Mouse (Mus musculus): ENCODE data around the gene Ttll12. TPM values are rescaled to one million over a fixed set of nuclear protein-coding genes. Genes with fewer than 3 reads are reported as not detected.
A peak's percentile ranks its signal among the peaks of the same experiment; 100 is the strongest.

Gene Ttll12
- total and polyA plus RNA-seq, 2 experiments from 2014 or later = 7.8 to 15.9 TPM

DNA sequence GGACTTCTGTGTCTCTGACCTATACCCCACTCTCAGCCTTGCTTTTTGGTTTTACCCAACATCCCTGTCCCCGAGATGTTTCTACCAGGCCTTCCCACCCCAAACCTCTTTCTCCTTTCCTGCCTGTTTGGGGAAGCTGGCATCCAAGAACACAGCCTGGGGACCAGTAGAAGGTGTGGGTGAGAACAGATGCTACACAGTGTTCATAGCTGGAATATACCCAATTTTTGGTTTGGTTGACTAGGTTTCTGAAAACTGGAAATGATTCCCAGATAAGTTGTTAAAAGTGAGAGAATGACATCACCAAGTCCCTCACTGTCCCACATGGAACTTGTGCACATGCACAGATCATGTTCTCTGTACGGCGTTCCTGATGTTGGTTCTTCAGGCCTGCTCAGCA lies 20.3 kb upstream of the Ttll12 start:
- no peak overlapping the region for H3K4me2 ChIP-seq (ENCODE audit: low read depth, low read length)
- no peak for TF ChIP-seq CTCF (IDR thresholded peaks at IDR 0.05; ENCODE audit: low read depth)
- no peak for TF ChIP-seq EP300 (IDR thresholded peaks at IDR 0.05; ENCODE audit: low read depth)
- H3K4me3 ChIP-seq (ENCODE audit: low read depth, low read length) = no peak overlapping the region
- no peaks in the 10 kb centered on the region for H3K4me1 ChIP-seq (ENCODE audit: control insufficient read depth, insufficient read depth)
- no peak overlapping the region for H3K27ac ChIP-seq (ENCODE audit: low read depth)
- H3K27me3 ChIP-seq (ENCODE audit: control insufficient read depth, insufficient read depth, low read length) = no peaks in the 10 kb centered on the region
- H3K36me3 ChIP-seq (replicated peaks; ENCODE audit: control insufficient read depth, insufficient read depth, low read length) = no peaks in the 10 kb centered on the region
- no peak overlapping the region for H3K9ac ChIP-seq (replicated peaks; ENCODE audit: low read depth, low read length)
- H3K9me3 ChIP-seq (replicated peaks; ENCODE audit: control insufficient read depth, low read length) = no peaks in the 10 kb centered on the region
- DNase-seq (ENCODE audit: low spot score) = no peak
- 89% methylated on average over 3 of the region's 3 CpGs for WGBS
- ATAC-seq (ENCODE audit: insufficient read depth, low read depth) = no peak

DNA sequence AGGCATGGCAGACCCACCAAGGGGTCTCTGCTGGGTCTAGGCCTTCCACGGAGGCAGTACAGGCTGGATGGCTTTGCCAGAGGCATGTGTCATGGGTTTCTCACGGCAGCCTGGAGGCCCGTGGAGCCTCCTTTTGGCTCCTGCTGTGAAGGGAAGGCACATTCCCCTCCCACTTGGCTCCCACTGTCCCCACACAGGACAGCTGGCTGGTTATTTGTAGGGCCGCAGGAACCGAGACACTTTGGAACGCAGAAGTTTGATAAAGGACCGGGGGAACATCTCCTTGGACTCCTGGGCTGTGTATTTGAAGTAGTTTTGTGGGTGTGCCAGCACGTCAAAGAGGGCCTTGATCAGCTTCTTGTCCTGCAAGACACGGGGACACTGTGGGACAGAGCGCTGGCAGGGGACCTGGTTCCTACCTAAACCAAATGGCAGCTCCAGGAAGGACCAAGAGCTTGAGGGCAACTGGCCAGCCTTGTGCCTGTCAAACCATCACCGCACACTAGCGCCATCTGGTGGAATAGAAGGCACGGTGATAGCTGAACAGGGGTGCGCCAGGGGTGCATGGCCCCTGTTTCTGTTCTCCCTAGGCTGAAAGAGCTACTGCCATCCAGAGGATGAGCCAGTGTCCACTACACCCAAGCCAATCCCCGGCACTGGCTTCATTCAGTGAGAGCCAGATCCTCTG lies 12.3 kb upstream of the Ttll12 start:
- 41% methylated on average over 15 of the region's 15 CpGs for WGBS
- H3K9ac ChIP-seq (replicated peaks; ENCODE audit: low read depth, low read length) = no peak overlapping the region
- H3K27ac ChIP-seq (ENCODE audit: low read depth) = no peak overlapping the region
- DNase-seq (ENCODE audit: low spot score) (peak; percentile 79), ATAC-seq (ENCODE audit: insufficient read depth, low read depth) (peak; percentile 57; the same call in 1 of the 2 replicates)
- no peaks in the 10 kb centered on the region for H3K9me3 ChIP-seq (replicated peaks; ENCODE audit: control insufficient read depth, low read length)
- H3K36me3 ChIP-seq (replicated peaks; ENCODE audit: control insufficient read depth, insufficient read depth, low read length) = no peaks in the 10 kb centered on the region
- TF ChIP-seq CTCF (IDR thresholded peaks at IDR 0.05; ENCODE audit: low read depth) = peak; percentile 87
- TF ChIP-seq EP300 (IDR thresholded peaks at IDR 0.05; ENCODE audit: low read depth) = no peak
- 0 out of 2 replicates have a peak, but pooled peaks cover 5% of the 10 kb centered on the region for H3K4me1 ChIP-seq (ENCODE audit: control insufficient read depth, insufficient read depth)
- no peak overlapping the region for H3K4me3 ChIP-seq (ENCODE audit: low read depth, low read length)
- H3K27me3 ChIP-seq (ENCODE audit: control insufficient read depth, insufficient read depth, low read length) = no peaks in the 10 kb centered on the region
- no peak overlapping the region for H3K4me2 ChIP-seq (ENCODE audit: low read depth, low read length)

DNA sequence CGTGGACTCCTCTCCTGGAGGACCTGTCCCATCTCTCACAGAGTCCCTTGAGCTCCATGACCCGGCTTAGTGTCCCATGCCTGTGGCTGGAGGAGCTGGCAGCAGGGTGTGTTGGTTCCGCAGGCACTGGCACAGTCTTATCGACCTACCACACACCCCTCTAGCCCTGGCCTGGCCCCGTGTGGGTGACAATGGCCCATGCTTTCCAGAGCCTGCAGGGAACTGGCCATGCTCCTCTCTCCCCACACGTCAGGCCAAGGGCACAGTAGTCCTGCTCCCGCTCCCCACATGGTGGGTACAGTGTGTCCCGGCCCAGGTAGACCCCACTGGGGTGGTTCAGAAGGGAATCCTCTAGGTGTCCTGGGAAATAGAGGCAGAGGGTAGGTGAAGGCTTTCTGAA lies 11.7 kb upstream of the Ttll12 start:
- Histone ChIP-seq H3K9ac (replicated peaks; ENCODE audit: low read depth, low read length) (no peak overlapping the region), H3K9me3 (replicated peaks; ENCODE audit: control insufficient read depth, low read length) (no peaks in the 10 kb centered on the region), H3K4me1 (ENCODE audit: control insufficient read depth, insufficient read depth) (0 out of 2 replicates have a peak, but pooled peaks cover 5% of the 10 kb centered on the region), H3K4me3 (ENCODE audit: low read depth, low read length) (no peak overlapping the region), H3K4me2 (ENCODE audit: low read depth, low read length) (no peak overlapping the region), H3K27ac (ENCODE audit: low read depth) (no peak overlapping the region), H3K27me3 (ENCODE audit: control insufficient read depth, insufficient read depth, low read length) (no peaks in the 10 kb centered on the region), H3K36me3 (replicated peaks; ENCODE audit: control insufficient read depth, insufficient read depth, low read length) (no peaks in the 10 kb centered on the region)
- 83% methylated on average over 8 of the region's 8 CpGs for WGBS
- TF ChIP-seq CTCF (IDR thresholded peaks at IDR 0.05; ENCODE audit: low read depth) = no peak
- no peak for ATAC-seq (ENCODE audit: insufficient read depth, low read depth)
- no peak for DNase-seq (ENCODE audit: low spot score)

DNA sequence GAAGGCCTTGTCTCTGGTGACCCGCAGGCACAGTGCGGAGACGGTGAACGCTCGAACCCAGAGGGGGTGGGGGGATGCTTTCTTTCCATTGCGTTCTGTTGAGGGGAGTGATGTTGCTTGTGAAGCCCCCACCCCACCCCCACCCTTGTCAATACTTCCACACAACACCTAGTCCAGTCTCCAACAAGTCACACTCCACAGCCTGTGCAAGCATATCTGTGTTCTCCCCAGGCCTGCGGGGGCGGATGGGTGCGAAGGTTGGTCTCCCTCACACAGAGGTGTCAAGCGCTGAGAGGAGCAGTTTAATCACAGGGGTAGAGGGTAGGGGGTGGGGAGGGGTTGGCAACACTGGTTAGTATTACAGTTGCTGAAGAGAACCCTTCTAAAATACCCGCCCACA lies 11.3 kb upstream of the Ttll12 start:
- no peaks in the 10 kb centered on the region for H3K27me3 ChIP-seq (ENCODE audit: control insufficient read depth, insufficient read depth, low read length)
- ATAC-seq (ENCODE audit: insufficient read depth, low read depth) (no peak), DNase-seq (ENCODE audit: low spot score) (no peak)
- H3K27ac ChIP-seq (ENCODE audit: low read depth) = no peak overlapping the region
- H3K36me3 ChIP-seq (replicated peaks; ENCODE audit: control insufficient read depth, insufficient read depth, low read length) = no peaks in the 10 kb centered on the region
- H3K9ac ChIP-seq (replicated peaks; ENCODE audit: low read depth, low read length) = no peak overlapping the region
- no peak overlapping the region for H3K4me2 ChIP-seq (ENCODE audit: low read depth, low read length)
- H3K4me3 ChIP-seq (ENCODE audit: low read depth, low read length) = no peak overlapping the region
- H3K9me3 ChIP-seq (replicated peaks; ENCODE audit: control insufficient read depth, low read length) = no peaks in the 10 kb centered on the region
- TF ChIP-seq EP300 (IDR thresholded peaks at IDR 0.05; ENCODE audit: low read depth) (no peak), CTCF (IDR thresholded peaks at IDR 0.05; ENCODE audit: low read depth) (no peak)
- 79% methylated on average over 11 of the region's 11 CpGs for WGBS
- 0 out of 2 replicates have a peak, but pooled peaks cover 5% of the 10 kb centered on the region for H3K4me1 ChIP-seq (ENCODE audit: control insufficient read depth, insufficient read depth)

DNA sequence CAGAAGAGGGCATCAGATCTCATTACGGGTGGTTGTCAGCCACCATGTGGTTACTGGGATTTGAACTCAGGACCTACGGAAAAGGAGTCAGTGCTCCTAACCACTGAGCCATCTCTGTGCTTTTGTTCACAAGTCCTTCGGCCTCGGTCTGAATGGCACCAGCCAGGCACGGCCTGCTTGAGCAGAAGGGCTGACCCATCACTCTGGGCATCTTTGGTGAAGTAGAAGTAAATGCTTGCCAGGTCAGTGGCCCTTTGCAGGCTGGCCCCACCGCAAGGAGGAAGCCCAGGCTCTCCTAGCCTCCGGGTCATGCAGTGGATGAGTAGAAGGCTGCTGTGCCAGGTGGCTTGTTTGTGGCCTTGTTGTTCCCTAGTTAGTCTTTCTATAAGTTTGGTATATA lies 8.5 kb upstream of the Ttll12 start:
- DNase-seq (ENCODE audit: low spot score) (no peak), ATAC-seq (ENCODE audit: insufficient read depth, low read depth) (no peak)
- WGBS = 93% methylated on average over 7 of the region's 7 CpGs
- no peak overlapping the region for H3K4me2 ChIP-seq (ENCODE audit: low read depth, low read length)
- H3K9ac ChIP-seq (replicated peaks; ENCODE audit: low read depth, low read length) = no peak overlapping the region
- H3K27me3 ChIP-seq (ENCODE audit: control insufficient read depth, insufficient read depth, low read length) = no peaks in the 10 kb centered on the region
- no peaks in the 10 kb centered on the region for H3K36me3 ChIP-seq (replicated peaks; ENCODE audit: control insufficient read depth, insufficient read depth, low read length)
- no peak overlapping the region for H3K4me3 ChIP-seq (ENCODE audit: low read depth, low read length)
- peak overlapping the region; percentile 30; the same call in 1 of the 2 replicates for H3K27ac ChIP-seq (ENCODE audit: low read depth)
- H3K9me3 ChIP-seq (replicated peaks; ENCODE audit: control insufficient read depth, low read length) = no peaks in the 10 kb centered on the region
- 0 out of 2 replicates have a peak, but pooled peaks cover 5% of the 10 kb centered on the region for H3K4me1 ChIP-seq (ENCODE audit: control insufficient read depth, insufficient read depth)
- TF ChIP-seq EP300 (IDR thresholded peaks at IDR 0.05; ENCODE audit: low read depth) = no peak
- no peak for TF ChIP-seq CTCF (IDR thresholded peaks at IDR 0.05; ENCODE audit: low read depth)

DNA sequence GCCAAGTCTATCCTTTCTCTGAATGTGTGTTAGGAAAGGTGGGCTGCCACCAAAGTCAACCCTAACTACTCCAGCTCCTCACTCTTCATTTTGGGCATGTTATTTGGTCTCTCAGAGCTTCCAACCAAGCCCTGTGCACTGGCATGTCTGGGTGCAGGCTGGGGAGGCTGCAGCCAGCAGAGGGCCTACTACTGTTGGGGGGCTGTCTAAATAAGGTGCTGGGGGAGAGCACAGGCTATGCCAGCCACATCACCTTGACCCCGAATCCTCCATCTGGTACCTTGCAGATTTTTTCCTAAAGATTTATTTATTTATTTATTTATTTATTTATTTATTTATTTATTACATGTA lies 8.1 kb upstream of the Ttll12 start:
- no peak overlapping the region for H3K4me3 ChIP-seq (ENCODE audit: low read depth, low read length)
- ATAC-seq (ENCODE audit: insufficient read depth, low read depth) (no peak), DNase-seq (ENCODE audit: low spot score) (no peak)
- H3K27me3 ChIP-seq (ENCODE audit: control insufficient read depth, insufficient read depth, low read length) = no peaks in the 10 kb centered on the region
- H3K9me3 ChIP-seq (replicated peaks; ENCODE audit: control insufficient read depth, low read length) = no peaks in the 10 kb centered on the region
- no peak overlapping the region for H3K9ac ChIP-seq (replicated peaks; ENCODE audit: low read depth, low read length)
- 0 out of 2 replicates have a peak, but pooled peaks cover 5% of the 10 kb centered on the region for H3K4me1 ChIP-seq (ENCODE audit: control insufficient read depth, insufficient read depth)
- peak overlapping the region; percentile 80; the same call in 1 of the 2 replicates for H3K27ac ChIP-seq (ENCODE audit: low read depth)
- TF ChIP-seq EP300 (IDR thresholded peaks at IDR 0.05; ENCODE audit: low read depth) (no peak), CTCF (IDR thresholded peaks at IDR 0.05; ENCODE audit: low read depth) (no peak)
- no peak overlapping the region for H3K4me2 ChIP-seq (ENCODE audit: low read depth, low read length)
- H3K36me3 ChIP-seq (replicated peaks; ENCODE audit: control insufficient read depth, insufficient read depth, low read length) = no peaks in the 10 kb centered on the region
- 77% methylated on average over 1 of the region's 1 CpGs for WGBS
